Mouse (Mus musculus) erythroblast, adult 5-6 weeks (primary cell): ENCODE measurements around the gene Nop53. TPM values are rescaled to one million over a fixed set of nuclear protein-coding genes. Genes with fewer than 3 reads are reported as not detected.

Source experiments
- ATAC-seq: replicated peaks from 2 replicates; pipeline ENCODE4 v1.8.0; 2016; ENCODE audit warnings: moderate number of reproducible peaks, mild to moderate bottlenecking, moderate TSS enrichment, inconsistent platforms; ENCODE audit not compliant: poor library complexity, low FRiP score, severe bottlenecking
- total RNA-seq, 2 experiments: library from RNA; stranded (forward) in 1 of 2; stranded (reverse) in 1 of 2; fragments of 150-400 nt in 1 of 2; fragments of 200-764, 138-1000 nt in 1 of 2; gene quantifications; 2 replicates each; pipeline versions ENCODE4 v1.2.3 to v1.2.4; 2015 to 2017; ENCODE audit warnings: low replicate concordance in 2 of 2

The Nop53 gene
- total RNA-seq (2015; ENCODE audit: low replicate concordance), result 14.6 and 17.3 TPM in 2 replicates
- total RNA-seq (2017; ENCODE audit: low replicate concordance), result 60.2 and 75.8 TPM in 2 replicates

DNA sequence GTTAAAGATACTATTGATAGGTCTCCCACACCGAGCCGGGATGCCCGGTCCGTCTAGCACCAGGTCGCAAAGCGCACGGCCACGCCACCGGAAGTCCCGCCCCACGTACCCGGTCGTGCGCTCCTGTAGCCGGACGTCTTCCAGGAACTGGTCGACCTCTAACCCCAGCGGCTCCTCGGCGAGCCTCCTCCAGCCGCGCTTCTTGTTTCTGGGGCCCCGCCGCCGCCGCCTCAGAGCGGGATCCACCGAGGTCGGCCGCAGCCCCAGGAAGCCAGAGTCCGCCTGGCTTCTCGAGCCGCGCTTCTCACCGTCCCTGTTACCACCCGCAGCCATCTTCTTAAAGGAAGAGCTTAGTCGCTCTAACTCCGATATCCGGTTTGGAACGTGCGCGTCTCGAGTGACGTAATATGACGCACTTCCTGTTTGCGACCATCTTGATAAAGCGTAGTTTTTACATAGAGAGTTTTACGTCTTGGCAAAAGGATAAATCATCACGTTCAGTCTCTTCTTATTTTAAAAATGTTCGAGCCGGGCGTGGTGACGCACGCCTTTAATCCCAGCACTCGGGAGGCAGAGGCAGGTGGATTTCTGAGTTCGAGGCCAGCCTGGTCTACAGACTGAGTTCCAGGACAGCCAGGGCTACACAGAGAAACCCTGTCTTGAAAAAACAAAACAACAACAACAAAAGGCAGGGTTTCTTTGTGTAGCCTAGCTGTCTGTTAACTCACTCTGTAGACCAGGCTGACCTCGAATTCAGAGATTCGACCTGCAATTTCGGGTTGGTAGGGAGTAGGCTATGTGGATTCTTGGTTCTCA lies at the start of gene Nop53:
Gene Nop53 (minus strand): TSS at position 354 of the 816 bp plus-strand sequence.
- ATAC-seq, result peak; percentile 90

DNA sequence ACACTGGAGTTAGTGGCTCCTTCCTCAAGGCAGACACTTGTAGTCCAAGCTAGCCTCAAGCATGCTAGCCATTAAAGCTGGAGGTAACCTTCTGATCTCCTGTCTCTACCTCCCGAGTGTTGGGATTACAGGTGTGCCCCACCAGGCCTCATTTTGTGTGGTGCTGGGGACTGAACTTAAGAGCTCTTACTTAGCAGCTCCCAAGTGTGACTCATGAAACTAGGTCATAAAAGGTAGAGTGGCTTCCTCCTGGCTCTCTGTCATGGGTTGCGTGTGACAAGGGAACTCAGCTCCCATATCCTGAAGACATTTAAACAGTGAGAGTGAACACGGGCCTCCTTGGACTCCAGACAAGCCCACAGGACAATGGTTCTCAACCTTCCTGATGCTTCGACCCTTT lies 47.9 kb upstream of the Nop53 start:
- no peak for ATAC-seq

DNA sequence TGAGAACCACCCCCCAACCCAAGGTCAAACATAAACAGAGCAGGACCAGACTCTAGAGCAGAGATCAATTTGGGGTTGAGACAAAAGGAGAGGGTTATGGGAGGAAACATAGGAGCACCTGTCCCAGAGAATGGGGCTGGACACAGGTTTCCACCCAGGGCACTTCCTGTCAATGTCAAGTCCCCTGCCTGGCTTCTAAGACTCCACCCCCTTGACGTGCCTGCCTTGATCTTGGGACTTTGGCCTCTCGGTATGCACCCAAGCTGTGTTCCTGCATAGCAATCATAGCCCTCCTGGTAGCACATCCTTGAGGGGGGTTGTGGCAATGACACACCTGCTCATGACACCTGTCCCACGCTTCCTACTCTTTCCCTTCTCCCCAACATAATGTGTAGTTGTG lies 47.3 kb upstream of the Nop53 start:
- no peak for ATAC-seq

DNA sequence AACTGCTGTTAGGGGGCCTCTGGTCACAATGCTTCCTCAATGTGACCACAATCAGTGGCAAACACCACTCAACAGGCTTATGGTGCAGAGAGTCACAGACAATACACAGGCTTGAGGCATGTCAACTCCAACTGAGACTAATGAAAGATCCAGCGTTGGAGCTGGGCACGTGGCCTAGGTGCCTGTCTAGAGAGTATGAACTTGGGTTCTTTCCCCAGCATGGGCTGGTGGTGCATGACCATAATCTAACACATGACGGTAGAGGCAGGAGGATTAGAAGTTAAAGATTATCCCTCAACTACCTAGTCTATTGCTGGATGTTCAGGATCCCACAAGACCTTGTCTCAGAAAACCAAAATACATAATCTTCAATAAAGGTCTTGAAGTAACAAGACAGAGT lies 45.9 kb upstream of the Nop53 start:
- no peak for ATAC-seq

DNA sequence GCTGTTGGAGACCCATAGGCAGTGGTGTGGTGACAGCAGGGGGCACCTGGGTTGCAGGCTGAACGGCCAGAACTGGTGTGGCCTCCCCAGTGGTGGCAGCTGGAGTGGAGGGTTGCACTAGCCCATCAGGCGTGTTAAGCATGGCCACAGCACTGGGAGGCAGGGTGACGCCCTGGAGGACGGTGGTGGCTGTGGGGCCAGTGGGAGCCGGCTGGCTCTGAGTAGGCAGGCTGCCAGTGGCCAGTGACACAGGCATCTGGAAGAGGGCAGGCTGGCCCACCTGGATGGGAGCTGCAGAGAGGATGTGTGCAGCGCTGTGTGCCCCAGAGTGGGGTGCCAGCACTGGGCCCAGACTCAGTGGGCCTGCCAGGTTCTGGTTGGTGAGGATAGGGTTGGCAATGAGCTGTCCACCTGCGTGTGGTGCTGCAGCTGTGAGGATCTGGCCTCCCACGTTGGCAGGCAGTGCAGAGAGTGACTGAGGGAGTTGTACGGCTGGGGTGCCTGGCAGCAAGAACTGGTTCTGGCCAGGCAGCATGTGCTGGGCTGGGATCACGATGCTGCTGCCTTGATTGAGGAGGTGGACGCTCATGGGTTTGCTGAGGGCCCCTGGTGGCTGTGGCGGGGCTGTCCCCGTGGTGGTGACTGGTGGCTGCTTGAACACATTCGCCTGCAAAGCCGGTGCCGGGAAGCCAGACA lies 41.9 kb upstream of the Nop53 start:
- 0 out of 2 replicates have a peak, but pooled peaks have one; percentile 18 for ATAC-seq

DNA sequence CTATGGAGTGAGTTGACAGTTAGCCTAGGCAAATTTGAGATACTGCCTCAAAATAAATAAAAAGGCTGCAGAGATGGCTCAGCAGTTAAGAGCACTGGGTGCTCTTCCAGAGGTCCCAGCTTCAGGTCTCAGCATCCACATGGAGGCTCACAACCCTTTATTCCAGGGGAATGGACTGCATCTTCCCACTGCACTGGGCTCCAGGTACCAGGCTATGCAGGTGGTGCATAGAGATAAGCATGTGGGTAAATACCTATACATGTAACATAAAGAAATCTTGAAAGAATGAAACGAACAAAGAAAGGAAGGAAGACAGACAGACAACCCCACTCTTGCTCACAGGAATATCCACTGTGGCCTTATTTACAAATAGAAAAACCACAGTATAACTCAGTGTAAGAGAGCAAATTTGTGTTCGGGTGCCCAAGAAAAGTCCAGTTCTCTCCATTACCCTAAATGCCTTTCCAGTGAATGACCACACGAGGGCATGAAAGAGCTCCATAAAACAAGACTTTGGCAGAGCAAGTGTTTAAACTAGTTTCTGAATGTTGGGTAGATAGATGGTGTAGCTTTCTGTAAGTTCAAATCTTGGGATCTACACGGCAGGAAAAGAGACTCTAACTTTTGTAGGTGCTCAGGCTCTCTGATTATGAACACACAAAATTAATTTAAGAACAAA lies 37.0 kb upstream of the Nop53 start:
- peak; percentile 65 for ATAC-seq

DNA sequence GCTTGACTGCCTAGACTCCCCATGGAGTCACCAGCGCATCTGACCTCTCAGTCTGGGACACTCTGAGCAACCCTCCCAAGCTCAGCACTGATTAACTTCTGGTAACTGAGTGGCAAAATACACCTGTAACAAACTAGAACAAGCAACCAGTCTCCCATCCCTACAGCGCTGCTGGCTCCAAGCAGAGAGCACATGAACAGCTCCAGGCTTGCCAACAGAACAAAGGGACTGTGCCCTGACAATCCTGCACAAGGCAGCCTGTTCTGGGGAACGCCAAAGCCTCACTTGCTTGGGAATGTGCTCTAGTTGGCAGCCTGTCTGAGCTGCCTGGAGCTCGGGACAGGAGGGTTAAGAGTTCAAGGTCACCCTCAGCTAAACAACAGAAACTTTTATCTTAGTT lies 35.7 kb upstream of the Nop53 start:
- no peak for ATAC-seq

GRCm38 (mm10) chr7:15980246-15980645 lies 34.4 kb upstream of the Nop53 start:
- no peak for ATAC-seq

DNA sequence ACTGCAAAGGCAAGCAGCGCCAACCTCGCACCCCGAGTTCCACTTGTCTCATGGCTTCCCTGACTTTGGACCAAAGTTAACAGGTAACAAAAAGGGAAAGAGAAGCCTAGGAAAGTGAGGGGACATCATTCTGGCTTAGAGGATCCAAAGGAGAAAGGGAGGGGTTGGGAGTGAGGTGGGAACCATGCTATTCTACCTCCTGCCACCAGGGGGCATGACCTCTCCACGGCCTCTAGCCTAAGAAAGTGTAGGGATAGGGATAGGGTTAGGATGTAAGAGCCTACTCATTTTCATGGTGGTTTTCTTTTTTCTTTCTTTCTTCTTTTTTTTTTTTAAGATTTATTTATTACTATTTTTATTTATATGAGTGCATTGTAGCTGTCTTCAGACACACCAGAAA lies 30.0 kb upstream of the Nop53 start:
- peak; percentile 80 for ATAC-seq

DNA sequence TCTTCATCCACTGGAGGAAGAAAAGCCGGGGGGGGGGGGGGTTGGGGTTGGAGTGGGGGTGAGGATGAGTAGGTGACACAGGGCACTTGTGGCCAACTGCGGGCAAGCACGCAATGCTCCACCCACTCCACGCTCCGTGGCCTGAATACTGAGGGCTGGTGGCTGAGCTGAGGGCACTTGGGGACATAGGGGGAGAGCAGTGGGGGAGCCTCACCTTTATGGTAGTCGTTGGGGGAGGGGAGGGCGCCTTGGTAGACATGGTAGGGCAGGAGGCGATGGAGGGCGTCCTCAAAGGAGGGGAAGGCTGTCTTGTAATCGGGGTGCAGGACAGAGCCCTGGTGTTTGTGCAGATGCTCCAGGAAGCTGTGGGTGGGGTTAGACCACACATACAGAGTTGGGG lies 29.6 kb upstream of the Nop53 start:
- peak; percentile 29; the same call in 1 of the 2 replicates for ATAC-seq

DNA sequence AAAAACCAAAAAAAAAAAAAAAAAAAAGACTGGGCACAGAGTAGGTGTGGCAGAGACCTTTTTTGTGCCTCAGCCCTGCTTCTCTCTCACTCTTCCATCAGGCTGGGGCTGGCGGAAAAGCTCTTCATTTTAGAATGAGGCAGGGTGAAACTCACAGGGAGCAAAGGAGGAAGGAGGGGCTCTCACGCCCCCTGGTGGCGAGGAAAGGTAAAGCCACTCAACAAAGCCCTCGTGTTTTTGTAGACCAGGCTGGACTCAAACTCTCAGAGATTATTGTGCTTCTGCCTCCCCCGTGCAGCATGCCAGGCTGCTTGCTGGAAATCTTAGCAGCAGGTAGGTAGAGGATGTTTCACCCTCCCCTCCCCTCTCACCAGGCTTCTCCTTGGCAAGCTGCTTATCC lies 28.8 kb upstream of the Nop53 start:
- peak; percentile 59 for ATAC-seq

DNA sequence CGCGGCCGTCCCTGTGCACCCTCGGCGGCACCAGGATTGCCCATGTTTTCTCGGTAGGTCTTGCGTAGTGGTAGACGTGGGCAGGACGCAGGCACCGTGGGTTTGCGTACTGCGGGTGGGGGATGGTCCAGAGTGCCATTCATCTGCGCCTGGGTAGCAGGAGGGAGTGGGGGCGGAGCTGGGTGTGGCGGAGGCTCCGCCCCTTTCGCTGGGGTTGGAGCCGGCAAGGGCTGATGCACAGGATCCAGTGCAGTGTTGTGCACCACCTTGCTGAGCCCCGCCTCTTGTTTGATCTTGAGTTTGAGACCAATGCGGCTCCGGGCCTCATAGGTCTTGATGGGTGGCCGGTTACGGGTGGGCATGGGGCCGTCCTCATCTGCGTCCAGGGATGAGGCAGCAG lies 26.4 kb upstream of the Nop53 start:
- no peak for ATAC-seq

DNA sequence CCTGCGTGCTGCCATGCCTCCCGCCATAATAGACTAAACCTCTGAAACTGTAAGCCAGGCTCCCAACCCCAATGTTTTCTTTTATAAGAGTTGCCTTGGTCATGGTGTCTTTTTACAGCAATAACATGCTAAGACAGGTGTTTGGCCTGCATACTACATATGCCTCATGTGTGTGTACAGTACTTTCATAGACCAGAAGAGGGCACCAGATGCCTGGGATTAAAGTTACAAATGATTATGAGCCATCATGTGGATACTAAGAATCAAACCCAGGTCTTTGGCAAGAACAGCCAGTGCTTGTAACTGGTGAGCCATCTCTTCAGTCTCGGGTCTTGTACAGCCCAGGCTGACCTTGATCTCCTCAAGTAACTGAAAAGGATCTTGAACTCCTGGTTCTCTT lies 23.8 kb upstream of the Nop53 start:
- no peak for ATAC-seq

DNA sequence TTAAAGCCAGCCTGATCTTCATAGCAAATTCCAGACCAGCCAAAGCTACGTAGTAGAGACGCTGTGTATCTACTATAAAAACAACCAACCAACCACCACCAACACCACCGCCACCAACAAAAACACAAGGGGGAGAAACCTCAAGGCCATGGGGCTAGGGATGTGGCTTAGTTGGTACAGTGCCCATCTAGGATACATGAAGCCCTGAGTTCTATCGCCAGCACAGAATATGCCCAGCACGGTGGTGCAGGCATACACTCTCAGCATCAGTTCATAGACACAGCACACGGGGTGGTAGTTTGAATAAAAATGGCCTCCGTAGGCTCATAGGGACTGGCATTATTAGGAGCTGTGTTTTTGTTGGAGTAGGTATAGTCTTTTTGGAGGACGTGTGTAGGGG lies 22.4 kb upstream of the Nop53 start:
- ATAC-seq, result no peak

DNA sequence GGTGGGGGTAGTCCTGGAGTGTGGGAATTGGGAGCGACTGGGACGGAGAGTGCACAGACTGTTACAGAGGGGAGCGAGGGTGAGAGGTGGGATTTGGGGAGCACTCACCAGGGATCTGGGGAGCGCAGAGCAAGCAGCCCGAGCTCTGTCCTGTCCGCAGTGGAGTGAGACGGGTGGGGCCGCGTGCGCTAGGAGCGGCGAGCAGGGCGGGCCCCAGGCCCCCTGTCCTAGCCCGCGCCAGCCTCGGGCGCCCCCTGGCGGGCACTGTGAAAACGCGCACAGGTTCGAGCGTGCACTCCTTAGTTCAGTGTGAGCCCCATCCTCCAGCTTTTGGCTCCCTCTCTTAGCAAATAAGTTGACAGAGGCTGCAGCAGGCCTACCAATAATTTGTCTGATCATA lies 21.4 kb upstream of the Nop53 start, which contains the start of gene Ehd2:
Gene Ehd2 (minus strand): TSS at position 256 of the 400 bp plus-strand sequence.
- peak; percentile 75 for ATAC-seq

- no peak for ATAC-seq
These were observed 20.6 kb upstream of the Nop53 start for GRCm38 (mm10) chr7:15966489-15966888.

- ATAC-seq, result no peak
These were observed 18.2 kb upstream of the Nop53 start for GRCm38 (mm10) chr7:15963798-15964652.

DNA sequence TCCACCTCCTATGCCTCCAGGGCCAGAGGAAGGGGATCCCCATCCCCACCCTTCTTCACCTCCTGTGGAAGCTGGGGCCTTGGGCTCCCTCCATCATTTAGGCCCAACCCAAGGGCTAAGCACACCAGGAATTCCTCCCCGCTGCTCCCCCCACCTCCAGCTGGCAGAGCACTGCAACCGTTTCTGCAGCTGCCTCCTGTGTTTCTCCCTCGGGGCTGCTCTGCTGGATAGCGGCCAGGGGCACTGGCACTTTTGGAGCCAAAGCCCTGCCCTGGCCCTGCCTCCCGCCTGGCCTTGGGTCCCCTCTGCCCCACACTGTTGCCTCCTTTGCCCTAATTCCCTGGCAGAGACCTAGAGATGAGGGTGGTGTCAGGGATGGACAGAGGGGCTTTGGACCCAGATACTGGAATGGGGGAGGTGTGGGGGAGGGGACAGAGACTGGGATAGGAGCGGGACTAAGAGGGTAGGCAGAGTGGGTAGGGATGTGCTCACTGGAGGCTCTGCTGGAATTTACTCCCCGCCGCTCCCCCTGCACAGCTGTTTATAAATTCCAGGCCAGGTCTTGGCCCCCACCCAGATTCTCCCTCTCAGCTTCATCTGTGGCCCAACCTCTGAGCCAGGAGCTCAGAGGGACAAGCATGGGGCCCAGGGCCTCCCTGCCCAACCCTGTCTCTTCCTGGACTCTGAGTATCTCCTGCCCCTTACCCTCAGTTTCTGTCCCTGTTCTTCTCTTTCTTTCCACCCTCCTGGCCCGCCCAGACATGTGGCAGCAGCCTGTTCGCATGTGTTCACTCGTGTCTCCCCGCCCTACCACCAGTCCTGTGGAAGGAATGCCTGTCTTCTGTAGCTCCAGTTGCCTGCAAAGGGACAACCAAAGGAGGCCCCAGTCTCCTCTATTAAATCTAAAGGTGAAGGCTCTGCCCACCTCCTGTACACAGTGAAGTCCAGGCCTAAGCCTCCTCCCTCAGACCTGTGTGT lies 16.7 kb upstream of the Nop53 start:
- ATAC-seq, result no peak
